Comparison of ENCODE assay signal across 7 mouse cellular contexts in the genomic region with DNA sequence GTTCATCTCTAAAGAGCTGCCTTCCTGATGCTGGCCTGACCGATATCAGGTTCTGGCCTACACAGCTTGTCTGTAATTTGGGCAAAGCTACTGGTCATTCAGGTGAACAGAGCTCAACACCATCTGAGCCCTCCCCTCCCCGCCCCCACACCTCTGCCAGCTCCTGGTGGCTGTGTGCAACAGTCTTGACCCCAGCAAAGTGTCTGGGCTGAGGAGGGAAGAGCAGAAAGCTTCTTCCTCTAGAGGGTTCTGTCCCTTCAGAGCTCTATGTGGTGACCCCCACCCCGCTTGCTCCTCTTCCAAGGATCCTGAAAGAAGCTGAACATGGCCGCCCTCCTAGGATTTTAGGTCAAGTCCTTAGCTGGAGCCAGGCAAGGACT. TPM values are rescaled to one million over a fixed set of nuclear protein-coding genes. Genes with fewer than 3 reads are reported as not detected.
A peak's percentile ranks its signal among the peaks of the same experiment; 100 is the strongest.
DNase-seq lines count a peak whose midpoint lies in the region; ATAC-seq and TF ChIP-seq lines count a peak whose summit lies in the region.

No protein-coding gene starts in this region.

- H3K4me1 ChIP-seq in lung, embryonic 15.5 days: peaks cover 49% of the 10 kb centered on the region
- peaks cover 9% of the 10 kb centered on the region for H3K4me1 ChIP-seq in forebrain, embryonic 11.5 days (replicated peaks; ENCODE audit: control insufficient read depth, insufficient read depth, low read length)
- H3K4me1 ChIP-seq in intestine, postnatal 0 days (replicated peaks; ENCODE audit: control insufficient read depth, insufficient read depth, low read length): peaks cover 7% of the 10 kb centered on the region; the same call in 1 of the 2 replicates
- 0 out of 2 replicates have a peak, but pooled peaks cover 6% of the 10 kb centered on the region for H3K4me1 ChIP-seq in neural tube, embryonic 14.5 days (ENCODE audit: control insufficient read depth, insufficient read depth, low read length)

- H3K27ac ChIP-seq in lung, embryonic 15.5 days: peak overlapping the region; percentile 94
- peak overlapping the region; percentile 72 for H3K27ac ChIP-seq in forebrain, embryonic 11.5 days (ENCODE audit: low read depth, low read length)
- peak overlapping the region; percentile 77 for H3K27ac ChIP-seq in intestine, postnatal 0 days (ENCODE audit: low read depth, low read length)
- H3K27ac ChIP-seq in neural tube, embryonic 14.5 days (ENCODE audit: low read depth, low read length): peak overlapping the region; percentile 79

- no peak for ATAC-seq in lung, embryonic 15.5 days (ENCODE audit: borderline replicate concordance, extremely low read depth, low FRiP score, low TSS enrichment)
- no peak; the same call in 1 of the 2 replicates for ATAC-seq in forebrain, embryonic 11.5 days (replicated peaks; ENCODE audit: low FRiP score)
- no peak for ATAC-seq in intestine, postnatal 0 days
- ATAC-seq in neural tube, embryonic 14.5 days (ENCODE audit: low read depth): no peak; the same call in 1 of the 2 replicates

- H3K36me3 ChIP-seq in lung, embryonic 15.5 days: no peaks in the 10 kb centered on the region
- H3K36me3 ChIP-seq in forebrain, embryonic 11.5 days (ENCODE audit: control insufficient read depth, insufficient read depth, low read length): no peaks in the 10 kb centered on the region
- no peaks in the 10 kb centered on the region for H3K36me3 ChIP-seq in intestine, postnatal 0 days (ENCODE audit: control insufficient read depth, insufficient read depth)
- H3K36me3 ChIP-seq in neural tube, embryonic 14.5 days (ENCODE audit: control insufficient read depth, insufficient read depth, low read length): no peaks in the 10 kb centered on the region

- TF ChIP-seq CTCF in intestine, postnatal 0 days (IDR thresholded peaks at IDR 0.05; ENCODE audit: low read depth): no peak

- 72% methylated on average over 4 of the region's 4 CpGs for WGBS in lung, embryonic 15.5 days
- WGBS in forebrain, embryonic 11.5 days: 80% methylated on average over 4 of the region's 4 CpGs
- WGBS in intestine, postnatal 0 days: 90% methylated on average over 4 of the region's 4 CpGs
- 79% methylated on average over 4 of the region's 4 CpGs for WGBS in neural tube, embryonic 14.5 days

- H3K9me3 ChIP-seq in lung, embryonic 15.5 days: no peaks in the 10 kb centered on the region
- no peaks in the 10 kb centered on the region for H3K9me3 ChIP-seq in forebrain, embryonic 11.5 days (ENCODE audit: control insufficient read depth, low read length)
- no peaks in the 10 kb centered on the region for H3K9me3 ChIP-seq in intestine, postnatal 0 days (ENCODE audit: control insufficient read depth)
- H3K9me3 ChIP-seq in neural tube, embryonic 14.5 days (ENCODE audit: control insufficient read depth, low read length): no peaks in the 10 kb centered on the region

- no peaks in the 10 kb centered on the region for H3K27me3 ChIP-seq in lung, embryonic 15.5 days
- no peaks in the 10 kb centered on the region for H3K27me3 ChIP-seq in forebrain, embryonic 11.5 days (ENCODE audit: control insufficient read depth, insufficient read depth, low read length)
- H3K27me3 ChIP-seq in intestine, postnatal 0 days (replicated peaks; ENCODE audit: control insufficient read depth, insufficient read depth, low read length): no peaks in the 10 kb centered on the region
- H3K27me3 ChIP-seq in neural tube, embryonic 14.5 days (ENCODE audit: control insufficient read depth, insufficient read depth, low read length): no peaks in the 10 kb centered on the region

- H3K9ac ChIP-seq in lung, embryonic 15.5 days: no peak overlapping the region
- H3K9ac ChIP-seq in forebrain, embryonic 11.5 days (ENCODE audit: low read length): peak overlapping the region; percentile 27; the same call in 1 of the 2 replicates
- no peak overlapping the region for H3K9ac ChIP-seq in intestine, postnatal 0 days (ENCODE audit: low read depth, low read length)
- no peak overlapping the region for H3K9ac ChIP-seq in neural tube, embryonic 14.5 days (replicated peaks; ENCODE audit: low read depth, low read length)

- H3K4me3 ChIP-seq in lung, embryonic 15.5 days: no peak overlapping the region
- H3K4me3 ChIP-seq in forebrain, embryonic 11.5 days (ENCODE audit: low read depth, low read length): no peak overlapping the region
- H3K4me3 ChIP-seq in intestine, postnatal 0 days (ENCODE audit: low read depth, low read length): no peak overlapping the region
- H3K4me3 ChIP-seq in neural tube, embryonic 14.5 days (ENCODE audit: low read depth, low read length): no peak overlapping the region

- 0 out of 2 replicates have a peak overlapping the region, but pooled peaks have one; percentile 13 for H3K4me2 ChIP-seq in lung, embryonic 15.5 days
- no peak overlapping the region for H3K4me2 ChIP-seq in forebrain, embryonic 11.5 days (ENCODE audit: low read depth, low read length, severe bottlenecking)
- no peak overlapping the region for H3K4me2 ChIP-seq in intestine, postnatal 0 days (replicated peaks; ENCODE audit: low read depth)
- H3K4me2 ChIP-seq in neural tube, embryonic 14.5 days (ENCODE audit: low read depth, low read length): no peak overlapping the region

- DNase-seq in lung, postnatal 4 days: no peak
- no peak for DNase-seq in forebrain, embryonic 11.5 days (ENCODE audit: low spot score)
- no peak for DNase-seq in right cerebral cortex, postnatal 14 days
- DNase-seq in ovary, postnatal 10 days (ENCODE audit: low spot score): no peak

RNA-seq across cellular contexts. Expression of gene Nfkbia, which starts 46.1 kb away (rescaled TPM):
- 110 and 116 TPM in 2 replicates for polyA plus RNA-seq in lung, embryonic 15.5 days (2015; fragmentation: Nextera tagmentation; extraction: Ambion mirVana)
- polyA plus RNA-seq in forebrain, embryonic 11.5 days (2014; fragmentation: Nextera tagmentation; extraction: Ambion mirVana): 40.8 and 41.2 TPM in 2 replicates
- polyA plus RNA-seq in intestine, postnatal 0 days (2015; fragmentation: Nextera tagmentation; extraction: Ambion mirVana): 47.1 and 49.7 TPM in 2 replicates
- polyA plus RNA-seq in neural tube, embryonic 14.5 days (2014; fragmentation: Nextera tagmentation; extraction: Ambion mirVana): 61.9 and 62.7 TPM in 2 replicates
